Mouse (Mus musculus) heart, embryonic 14.5 days (tissue): Measurements from ENCODE around the gene Atp2b2. TPM values are rescaled to one million over a fixed set of nuclear protein-coding genes. Genes with fewer than 3 reads are reported as not detected.

Experiments
- ATAC-seq: fragments of 200-750 bp; cut with Nextera tagmentation; 2 replicates; pipeline ENCODE4 v1.8.0; 2017; ENCODE audit warnings: low read depth, moderate TSS enrichment; ENCODE audit not compliant: insufficient number of reproducible peaks, insufficient read depth, low FRiP score
- H3K27ac ChIP-seq, 2 experiments: fragments of 200-500 bp in 1 of 2; fragments of 300-500 bp in 1 of 2; sonication (generic) in 1 of 2; replicated peaks in 1 of 2; 2 replicates each; pipeline ENCODE4 v1.5.1; 2012 to 2014; ENCODE audit warnings: low read depth in 2 of 2, low read length in 2 of 2, control low read depth in 1 of 2, mild to moderate bottlenecking in 1 of 2, mixed read lengths in 1 of 2; ENCODE audit not compliant: control insufficient read depth in 1 of 2, insufficient read depth in 1 of 2
- H3K27me3 ChIP-seq: fragments of 300-500 bp; sonication (generic); 2 replicates; pipeline ENCODE4 v1.6.1; 2014; ENCODE audit warnings: mild to moderate bottlenecking, low read length, control low read depth; ENCODE audit not compliant: control insufficient read depth, insufficient read depth
- H3K36me3 ChIP-seq: fragments of 300-500 bp; sonication (generic); 2 replicates; pipeline ENCODE4 v1.6.1; 2014; ENCODE audit warnings: mild to moderate bottlenecking, control low read depth, low read length, mixed read lengths; ENCODE audit not compliant: control insufficient read depth, insufficient read depth
- H3K4me1 ChIP-seq, 2 experiments: fragments of 200-500 bp in 1 of 2; fragments of 300-500 bp in 1 of 2; sonication (generic) in 1 of 2; 2 replicates each; pipeline ENCODE4 v1.6.1; 2012 to 2014; ENCODE audit warnings: low read length in 2 of 2, control low read depth in 1 of 2, mixed read lengths in 1 of 2; ENCODE audit not compliant: control insufficient read depth in 2 of 2, insufficient read depth in 2 of 2
- H3K4me2 ChIP-seq: fragments of 300-500 bp; sonication (generic); 2 replicates; pipeline ENCODE4 v1.6.1; 2014; ENCODE audit warnings: mild to moderate bottlenecking, low read length
- H3K4me3 ChIP-seq, 2 experiments: fragments of 200-500 bp in 1 of 2; fragments of 300-500 bp in 1 of 2; sonication (generic) in 1 of 2; 2 replicates each; pipeline ENCODE4 v1.5.1; 2012 to 2014; ENCODE audit warnings: low read length in 2 of 2, mild to moderate bottlenecking in 2 of 2, control low read depth in 1 of 2, low read depth in 1 of 2, moderate library complexity in 1 of 2; ENCODE audit not compliant: control insufficient read depth in 1 of 2, insufficient read depth in 1 of 2
- H3K9ac ChIP-seq: fragments of 300-500 bp; sonication (generic); 2 replicates; pipeline ENCODE4 v1.6.1; 2014; ENCODE audit warnings: mild to moderate bottlenecking, low read length
- H3K9me3 ChIP-seq: fragments of 300-500 bp; sonication (generic); 2 replicates; pipeline ENCODE4 v1.6.1; 2016; ENCODE audit warnings: low read length, control low read depth; ENCODE audit not compliant: control insufficient read depth
- WGBS: fragments of 180-500 bp; shearing (Covaris S2); extraction: QIAGEN DNeasy Blood & Tissue Kit; methylation state at CpG from one replicate; pipeline ENCODE4 v1.1.7; 2014; 5-methylcytosine and 5-hydroxymethylcytosine counted together
- polyA plus RNA-seq: library from polyadenylated mRNA; unstranded; fragments of >200 nt; fragmentation: Nextera tagmentation; extraction: Ambion mirVana; gene quantifications from 2 replicates; pipeline ENCODE4 v1.2.1, GENCODE M21; 2014

The Atp2b2 gene
- polyA plus RNA-seq, 1 experiment from 2014 or later, result 0.18 TPM

GRCm38 (mm10) chr6:113875201-113875600 lies 167.2 kb downstream of the Atp2b2 start:
- Histone ChIP-seq H3K9me3 (no peaks in the 10 kb centered on the region), H3K36me3 (no peaks in the 10 kb centered on the region), H3K4me3 (no peak overlapping the region), H3K27ac (no peak overlapping the region), H3K4me2 (no peak overlapping the region), H3K9ac (no peak overlapping the region), H3K27me3 (0 out of 2 replicates have a peak, but pooled peaks cover 3% of the 10 kb centered on the region), H3K4me1 (no peaks in the 10 kb centered on the region)
- WGBS, result 56% methylated on average over 2 of the region's 2 CpGs
- no peak for ATAC-seq

- H3K4me1 ChIP-seq, result no peaks in the 10 kb centered on the region
- H3K4me2 ChIP-seq, result no peak overlapping the region
- H3K27me3 ChIP-seq, result 0 out of 2 replicates have a peak, but pooled peaks cover 6% of the 10 kb centered on the region
- H3K36me3 ChIP-seq, result no peaks in the 10 kb centered on the region
- no peaks in the 10 kb centered on the region for H3K9me3 ChIP-seq
- no peak overlapping the region for H3K9ac ChIP-seq
- H3K27ac ChIP-seq, result no peak overlapping the region
- WGBS, result 69% methylated on average over 7 of the region's 7 CpGs
- H3K4me3 ChIP-seq, result no peak overlapping the region
- no peak for ATAC-seq
Observed at GRCm38 (mm10) chr6:113872654-113873053, 169.8 kb downstream of the Atp2b2 start.

- WGBS, result 54% methylated on average over 9 of the region's 9 CpGs
Observed at GRCm38 (mm10) chr6:113870775-113871174, 171.6 kb downstream of the Atp2b2 start.

GRCm38 (mm10) chr6:113868552-113868951 lies 173.9 kb downstream of the Atp2b2 start:
- H3K4me2 ChIP-seq, result no peak overlapping the region
- no peak overlapping the region for H3K9ac ChIP-seq
- no peak overlapping the region for H3K27ac ChIP-seq
- H3K36me3 ChIP-seq, result no peaks in the 10 kb centered on the region
- 79% methylated on average over 6 of the region's 6 CpGs for WGBS
- H3K4me1 ChIP-seq, result no peaks in the 10 kb centered on the region
- H3K4me3 ChIP-seq, result no peak overlapping the region
- peaks cover 6% of the 10 kb centered on the region; the same call in 1 of the 2 replicates for H3K27me3 ChIP-seq
- no peaks in the 10 kb centered on the region for H3K9me3 ChIP-seq
- no peak for ATAC-seq

More at GRCm38 (mm10) chr6:113870775-113871174, 171.6 kb downstream of the Atp2b2 start:
- no peaks in the 10 kb centered on the region for H3K4me1 ChIP-seq
- H3K9ac ChIP-seq, result no peak overlapping the region
- ATAC-seq, result no peak
- 0 out of 2 replicates have a peak, but pooled peaks cover 6% of the 10 kb centered on the region for H3K27me3 ChIP-seq
- H3K4me2 ChIP-seq, result no peak overlapping the region
- no peaks in the 10 kb centered on the region for H3K36me3 ChIP-seq
- no peak overlapping the region for H3K27ac ChIP-seq
- H3K4me3 ChIP-seq, result no peak overlapping the region
- no peaks in the 10 kb centered on the region for H3K9me3 ChIP-seq

- 60% methylated on average over 7 of the region's 7 CpGs for WGBS
- H3K9ac ChIP-seq, result no peak overlapping the region
- ATAC-seq, result no peak
- no peaks in the 10 kb centered on the region for H3K36me3 ChIP-seq
- H3K4me2 ChIP-seq, result no peak overlapping the region
- H3K4me3 ChIP-seq, result no peak overlapping the region
- H3K27ac ChIP-seq, result no peak overlapping the region
- no peaks in the 10 kb centered on the region for H3K4me1 ChIP-seq
- no peaks in the 10 kb centered on the region for H3K9me3 ChIP-seq
- H3K27me3 ChIP-seq, result peaks cover 5% of the 10 kb centered on the region
Observed at GRCm38 (mm10) chr6:113865699-113866098, 176.7 kb downstream of the Atp2b2 start.

GRCm38 (mm10) chr6:113864812-113865211 lies 177.6 kb downstream of the Atp2b2 start:
- Histone ChIP-seq H3K27me3 (peaks cover 5% of the 10 kb centered on the region), H3K4me2 (no peak overlapping the region), H3K36me3 (no peaks in the 10 kb centered on the region), H3K9me3 (no peaks in the 10 kb centered on the region), H3K9ac (no peak overlapping the region), H3K27ac (no peak overlapping the region), H3K4me3 (no peak overlapping the region), H3K4me1 (no peaks in the 10 kb centered on the region)
- no peak for ATAC-seq
- 52% methylated on average over 6 of the region's 8 CpGs for WGBS

GRCm38 (mm10) chr6:113862955-113863354 lies 179.5 kb downstream of the Atp2b2 start:
- Histone ChIP-seq H3K36me3 (no peaks in the 10 kb centered on the region), H3K27ac (no peak overlapping the region), H3K27me3 (peaks cover 3% of the 10 kb centered on the region), H3K4me3 (no peak overlapping the region), H3K4me2 (no peak overlapping the region), H3K9ac (no peak overlapping the region), H3K9me3 (no peaks in the 10 kb centered on the region), H3K4me1 (no peaks in the 10 kb centered on the region)
- WGBS, result 67% methylated on average over 4 of the region's 4 CpGs
- ATAC-seq, result no peak

- Histone ChIP-seq H3K4me2 (no peak overlapping the region), H3K27ac (no peak overlapping the region), H3K4me3 (no peak overlapping the region), H3K9ac (no peak overlapping the region), H3K9me3 (no peaks in the 10 kb centered on the region), H3K27me3 (peaks cover 3% of the 10 kb centered on the region), H3K4me1 (no peaks in the 10 kb centered on the region), H3K36me3 (no peaks in the 10 kb centered on the region)
- 64% methylated on average over 3 of the region's 3 CpGs for WGBS
- no peak for ATAC-seq
Observed at GRCm38 (mm10) chr6:113861938-113862337, 180.5 kb downstream of the Atp2b2 start.
